Comparison of ENCODE assay signal across 13 mouse cellular contexts in genomic region chr8:79370646-79371290, GRCm38 (mm10). TPM values are rescaled to one million over a fixed set of nuclear protein-coding genes. Genes with fewer than 3 reads are reported as not detected.
A peak's percentile ranks its signal among the peaks of the same experiment; 100 is the strongest.
DNase-seq lines count a peak whose midpoint lies in the region; ATAC-seq and TF ChIP-seq lines count a peak whose summit lies in the region.
"Had no signal": no experiment of that assay in that cellular context is flagged by ENCODE, and none has a peak within 500 bp of the region (broad histone marks: within the 10 kb centered on the region; RNA-seq: fewer than 3 reads in every experiment).

No protein-coding gene starts in this region.

- H3K4me1 ChIP-seq in heart, adult 2 months (ENCODE audit: control insufficient read depth, insufficient read depth, low read length), result peaks cover 38% of the 10 kb centered on the region
- H3K4me1 ChIP-seq in intestine, embryonic 14.5 days (replicated peaks; ENCODE audit: control insufficient read depth, insufficient read depth, low read length), result peaks cover 25% of the 10 kb centered on the region

- peak overlapping the region; percentile 42 for H3K9ac ChIP-seq in heart, adult 2 months (ENCODE audit: low read depth, low read length)
- H3K9ac ChIP-seq in intestine, embryonic 14.5 days (ENCODE audit: low read length), result no peak overlapping the region
- H3K9ac ChIP-seq: heart, embryonic 12.5 days; hindbrain, embryonic 15.5 days; lung, embryonic 14.5 days; midbrain, embryonic 12.5 days had no signal

- H3K9me3 ChIP-seq in intestine, embryonic 14.5 days (ENCODE audit: control insufficient read depth, low read length), result no peaks in the 10 kb centered on the region
- H3K9me3 ChIP-seq: heart, embryonic 12.5 days; hindbrain, embryonic 15.5 days; midbrain, embryonic 12.5 days had no signal

- no peaks in the 10 kb centered on the region for H3K27me3 ChIP-seq in heart, adult 2 months (ENCODE audit: control insufficient read depth, insufficient read depth, low read length)
- H3K27me3 ChIP-seq in intestine, embryonic 14.5 days (replicated peaks; ENCODE audit: control insufficient read depth, insufficient read depth, low read length), result no peaks in the 10 kb centered on the region
- H3K27me3 ChIP-seq: heart, embryonic 12.5 days; hindbrain, embryonic 15.5 days; midbrain, embryonic 12.5 days had no signal

- peaks cover 18% of the 10 kb centered on the region for H3K36me3 ChIP-seq in heart, adult 2 months (ENCODE audit: control insufficient read depth, insufficient read depth, low read length)
- H3K36me3 ChIP-seq in intestine, embryonic 14.5 days (ENCODE audit: control insufficient read depth, insufficient read depth, low read length), result peaks cover 40% of the 10 kb centered on the region

- TF ChIP-seq EP300 in heart, adult 2 months (IDR thresholded peaks at IDR 0.05; ENCODE audit: insufficient read depth, low read depth, low read length), result no peak

- peak overlapping the region; percentile 28 for H3K4me2 ChIP-seq in intestine, embryonic 14.5 days (ENCODE audit: low read length)
- H3K4me2 ChIP-seq: heart, embryonic 12.5 days; hindbrain, embryonic 15.5 days; lung, embryonic 14.5 days; midbrain, embryonic 12.5 days had no signal

- TF ChIP-seq POLR2A in heart, adult 2 months (IDR thresholded peaks at IDR 0.05; ENCODE audit: insufficient read depth, low read depth, low read length), result no peak

- no peak for TF ChIP-seq CTCF in heart, adult 2 months (IDR thresholded peaks at IDR 0.05)

- DNase-seq in heart, adult 2 months, result no peak
- no peak for DNase-seq in heart, adult 18-20 months
- DNase-seq in intestine, embryonic 14.5 days (ENCODE audit: low spot score), result no peak
- no peak for DNase-seq in spleen, postnatal 14 days (ENCODE audit: low spot score in 2 of 2)
- no peak for DNase-seq in heart, postnatal 10 days
- DNase-seq: kidney, postnatal 25 days; lung, embryonic 14.5 days had no signal

- peak; percentile 91 for ATAC-seq in CD4-positive, CD25-positive, alpha-beta regulatory T cell, adult 4 months
- no peak for ATAC-seq in intestine, embryonic 14.5 days (replicated peaks; ENCODE audit: low FRiP score, low TSS enrichment, low read depth)
- ATAC-seq in neutrophil, adult 5-6 weeks (ENCODE audit: extremely low read depth, insufficient number of reproducible peaks, low FRiP score, poor library complexity, severe bottlenecking), result peak; percentile 49
- ATAC-seq in frontal cortex, adult (ENCODE audit: low TSS enrichment), result no peak

- peaks cover 6% of the 10 kb centered on the region for H3K79me2 ChIP-seq in heart, adult 2 months (replicated peaks; ENCODE audit: control insufficient read depth, insufficient read depth, low read length)

- H3K4me3 ChIP-seq in heart, adult 2 months, result peak overlapping the region; percentile 8; the same call in 1 of the 2 replicates
- no peak overlapping the region for H3K4me3 ChIP-seq in intestine, embryonic 14.5 days (ENCODE audit: low read depth, low read length)
- H3K4me3 ChIP-seq: heart, embryonic 12.5 days; hindbrain, embryonic 15.5 days; midbrain, embryonic 12.5 days had no signal

- peak overlapping the region; percentile 52 for H3K27ac ChIP-seq in heart, adult 2 months
- no peak overlapping the region for H3K27ac ChIP-seq in intestine, embryonic 14.5 days (ENCODE audit: low read depth)
- H3K27ac ChIP-seq: hindbrain, embryonic 15.5 days; midbrain, embryonic 12.5 days had no signal

- intact Hi-C loops in heart, adult 2 months (cut with DNase I), result no loop called here
- intact Hi-C loops in heart, postnatal 10 days (cut with DNase I), result no loop called here

- WGBS in heart, adult 2 months, result 69% methylated on average over 12 of the region's 12 CpGs
- WGBS in intestine, embryonic 14.5 days, result 87% methylated on average over 12 of the region's 12 CpGs

RNA-seq across cellular contexts. Expression of gene Smad1, which starts 28.6 kb away (rescaled TPM):
- total RNA-seq in heart, adult 2 months (2021), result 10 to 100 TPM; 12.7 to 14.0 TPM
- 18.0 and 18.7 TPM in 2 replicates for polyA plus RNA-seq in heart, adult 2 months (2012; rRNA removed)
- 10 to 100 TPM; 13.2 to 14.7 TPM for total RNA-seq in heart, adult 18-20 months (2021)
- polyA plus RNA-seq in CD4-positive, CD25-positive, alpha-beta regulatory T cell, adult 4 months (2017; shearing (Covaris generic)), result 10 to 100 TPM in 1 of 2 experiments, 1 to 10 TPM in 1; 8.3 to 10.8 TPM
- polyA plus RNA-seq in intestine, embryonic 14.5 days (2014; fragmentation: Nextera tagmentation; extraction: Ambion mirVana), result 52.3 and 59.1 TPM in 2 replicates
- 9.4 and 10.8 TPM in 2 replicates for total RNA-seq in neutrophil, adult 5-6 weeks (2017)
- total RNA-seq in heart, postnatal 10 days (2021), result 10 to 100 TPM; 32.7 to 33.8 TPM

Comparison
In these comparisons a context has a peak if more than half of its experiments do, and no peak if none do; other contexts are left out.
1. ATAC-seq: peak in CD4-positive, CD25-positive, alpha-beta regulatory T cell, adult 4 months (single experiment) and neutrophil, adult 5-6 weeks (single experiment); none in intestine, embryonic 14.5 days (single experiment) and frontal cortex, adult (single experiment).